Mouse (Mus musculus): ENCODE measurements at regions not wholly inside any gene's neighbourhood (a gene's known extent, or its start where the extent isn't known, plus 50 kb on each side); places are given as distances from the start of the nearest gene placed in this dataset.

- DNase-seq (ENCODE audit: low spot score) (no peak), ATAC-seq (replicated peaks; ENCODE audit: low FRiP score, low read depth) (no peak)
- Histone ChIP-seq H3K4me3 (replicated peaks; ENCODE audit: low read depth, low read length) (no peak overlapping the region), H3K9me3 (replicated peaks; ENCODE audit: low read length) (no peaks in the 10 kb centered on the region), H3K4me1 (replicated peaks; ENCODE audit: insufficient read depth, low read length) (no peaks in the 10 kb centered on the region), H3K27me3 (ENCODE audit: insufficient read depth, low read length) (no peaks in the 10 kb centered on the region), H3K27ac (no peak overlapping the region), H3K4me2 (ENCODE audit: low read length) (no peak overlapping the region), H3K36me3 (ENCODE audit: insufficient read depth, low read length) (no peaks in the 10 kb centered on the region), H3K9ac (ENCODE audit: low read depth, low read length) (no peak overlapping the region)
- WGBS: 91% methylated on average over 2 of the region's 2 CpGs
- no peak for TF ChIP-seq CTCF (IDR thresholded peaks at IDR 0.05; ENCODE audit: low read depth)
Measured at GRCm38 (mm10) chr10:95031371-95031770, 86.7 kb upstream of the Plxnc1 start.

DNA sequence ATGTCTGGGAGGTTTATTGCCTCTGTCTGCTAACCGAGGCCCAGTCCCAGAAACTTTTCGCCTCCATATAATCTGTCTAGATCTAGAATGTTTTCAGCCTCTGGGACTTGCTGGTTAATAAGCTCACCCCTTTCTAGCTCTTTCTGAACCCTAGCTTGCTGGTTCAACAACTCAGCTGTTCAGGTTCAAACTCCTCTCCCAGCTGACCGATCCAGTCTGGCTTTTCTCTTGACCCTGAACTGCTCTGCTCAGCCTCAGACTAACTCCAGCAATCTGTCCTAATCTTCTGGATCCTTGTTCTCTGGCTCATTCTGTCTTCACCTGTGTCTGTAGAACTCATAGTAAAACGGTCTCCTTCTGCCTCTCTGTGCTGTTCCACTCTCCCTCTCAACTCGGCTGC, 86.2 kb upstream of the Plxnc1 start:
- DNase-seq (ENCODE audit: low spot score) (no peak), ATAC-seq (replicated peaks; ENCODE audit: low FRiP score, low read depth) (no peak)
- H3K4me3 ChIP-seq (replicated peaks; ENCODE audit: low read depth, low read length): no peak overlapping the region
- H3K27me3 ChIP-seq (ENCODE audit: insufficient read depth, low read length): no peaks in the 10 kb centered on the region
- no peak overlapping the region for H3K27ac ChIP-seq
- no peaks in the 10 kb centered on the region for H3K36me3 ChIP-seq (ENCODE audit: insufficient read depth, low read length)
- WGBS: 43% methylated on average over 5 of the region's 5 CpGs
- H3K9me3 ChIP-seq (replicated peaks; ENCODE audit: low read length): no peaks in the 10 kb centered on the region
- no peak overlapping the region for H3K4me2 ChIP-seq (ENCODE audit: low read length)
- H3K9ac ChIP-seq (ENCODE audit: low read depth, low read length): no peak overlapping the region
- no peak for TF ChIP-seq CTCF (IDR thresholded peaks at IDR 0.05; ENCODE audit: low read depth)
- no peaks in the 10 kb centered on the region for H3K4me1 ChIP-seq (replicated peaks; ENCODE audit: insufficient read depth, low read length)

GRCm38 (mm10) chr10:95029554-95029953, 84.9 kb upstream of the Plxnc1 start:
- ATAC-seq (replicated peaks; ENCODE audit: low FRiP score, low read depth): no peak
- Histone ChIP-seq H3K4me2 (ENCODE audit: low read length) (no peak overlapping the region), H3K27me3 (ENCODE audit: insufficient read depth, low read length) (no peaks in the 10 kb centered on the region), H3K36me3 (ENCODE audit: insufficient read depth, low read length) (no peaks in the 10 kb centered on the region), H3K27ac (no peak overlapping the region), H3K4me3 (replicated peaks; ENCODE audit: low read depth, low read length) (no peak overlapping the region), H3K9ac (ENCODE audit: low read depth, low read length) (no peak overlapping the region), H3K9me3 (replicated peaks; ENCODE audit: low read length) (no peaks in the 10 kb centered on the region), H3K4me1 (replicated peaks; ENCODE audit: insufficient read depth, low read length) (no peaks in the 10 kb centered on the region)
- no peak for TF ChIP-seq CTCF (IDR thresholded peaks at IDR 0.05; ENCODE audit: low read depth)
- DNase-seq (ENCODE audit: low spot score): no peak
- WGBS: 58% methylated on average over 3 of the region's 3 CpGs

- Histone ChIP-seq H3K9ac (ENCODE audit: low read depth, low read length) (no peak overlapping the region), H3K4me1 (replicated peaks; ENCODE audit: insufficient read depth, low read length) (no peaks in the 10 kb centered on the region), H3K9me3 (replicated peaks; ENCODE audit: low read length) (no peaks in the 10 kb centered on the region), H3K4me3 (replicated peaks; ENCODE audit: low read depth, low read length) (no peak overlapping the region), H3K27ac (no peak overlapping the region), H3K36me3 (ENCODE audit: insufficient read depth, low read length) (no peaks in the 10 kb centered on the region), H3K4me2 (ENCODE audit: low read length) (no peak overlapping the region), H3K27me3 (ENCODE audit: insufficient read depth, low read length) (no peaks in the 10 kb centered on the region)
- DNase-seq (ENCODE audit: low spot score) (no peak), ATAC-seq (replicated peaks; ENCODE audit: low FRiP score, low read depth) (no peak)
- 85% methylated on average over 12 of the region's 12 CpGs for WGBS
- no peak for TF ChIP-seq CTCF (IDR thresholded peaks at IDR 0.05; ENCODE audit: low read depth)
Measured at GRCm38 (mm10) chr10:95025569-95026327, 81.1 kb upstream of the Plxnc1 start.

DNA sequence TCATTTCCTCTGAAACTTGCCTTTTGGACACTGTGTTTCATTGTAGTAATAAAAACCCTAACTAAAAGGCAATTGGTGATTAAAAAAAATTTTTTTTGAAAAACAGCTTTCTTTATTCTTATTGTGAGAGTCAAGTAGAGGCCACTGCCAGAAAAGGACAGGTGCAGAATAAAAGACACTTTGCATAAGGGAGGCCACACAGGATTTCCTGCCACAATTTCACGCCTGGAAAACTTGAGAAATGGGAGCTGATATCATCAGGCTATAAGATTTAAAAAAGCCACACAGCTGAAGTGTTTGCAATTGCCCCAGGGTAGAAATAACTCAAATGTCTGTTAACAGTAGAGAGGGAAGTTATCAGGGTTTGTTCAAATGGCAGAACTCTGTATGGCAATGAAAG, 76.6 kb upstream of the Plxnc1 start:
- DNase-seq (ENCODE audit: low spot score) (peak; percentile 6), ATAC-seq (replicated peaks; ENCODE audit: low FRiP score, low read depth) (no peak)
- H3K9me3 ChIP-seq (replicated peaks; ENCODE audit: low read length): no peaks in the 10 kb centered on the region
- H3K4me3 ChIP-seq (replicated peaks; ENCODE audit: low read depth, low read length): no peak overlapping the region
- H3K27me3 ChIP-seq (ENCODE audit: insufficient read depth, low read length): no peaks in the 10 kb centered on the region
- 63% methylated on average over 1 of the region's 1 CpGs for WGBS
- H3K27ac ChIP-seq: no peak overlapping the region
- no peaks in the 10 kb centered on the region for H3K4me1 ChIP-seq (replicated peaks; ENCODE audit: insufficient read depth, low read length)
- no peak overlapping the region for H3K9ac ChIP-seq (ENCODE audit: low read depth, low read length)
- no peak for TF ChIP-seq CTCF (IDR thresholded peaks at IDR 0.05; ENCODE audit: low read depth)
- H3K4me2 ChIP-seq (ENCODE audit: low read length): no peak overlapping the region
- H3K36me3 ChIP-seq (ENCODE audit: insufficient read depth, low read length): no peaks in the 10 kb centered on the region

DNA sequence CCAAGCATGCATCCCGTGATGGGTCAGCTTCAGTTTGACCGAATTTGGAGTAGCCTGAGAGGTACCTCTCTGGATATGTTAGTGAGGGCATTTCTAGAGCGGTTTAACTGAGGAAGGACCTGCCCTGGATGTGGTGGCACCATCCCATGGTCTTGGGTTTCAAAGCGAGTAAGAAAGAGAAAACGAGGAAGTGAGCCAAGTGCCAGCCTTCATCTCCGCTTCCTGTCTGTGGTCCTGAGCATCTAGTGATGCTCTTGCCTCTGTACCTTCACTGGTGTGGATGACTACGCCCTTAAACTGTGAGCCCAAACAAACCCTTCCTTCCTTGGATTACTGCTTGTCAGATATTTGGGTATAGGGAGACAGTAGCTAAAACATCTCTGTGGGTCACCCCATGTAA, 72.3 kb upstream of the Plxnc1 start:
- no peak overlapping the region for H3K27ac ChIP-seq
- WGBS: 89% methylated on average over 7 of the region's 7 CpGs
- TF ChIP-seq CTCF (IDR thresholded peaks at IDR 0.05; ENCODE audit: low read depth): no peak
- no peaks in the 10 kb centered on the region for H3K9me3 ChIP-seq (replicated peaks; ENCODE audit: low read length)
- no peak overlapping the region for H3K4me3 ChIP-seq (replicated peaks; ENCODE audit: low read depth, low read length)
- no peak for DNase-seq (ENCODE audit: low spot score)
- no peaks in the 10 kb centered on the region for H3K27me3 ChIP-seq (ENCODE audit: insufficient read depth, low read length)
- no peak overlapping the region for H3K9ac ChIP-seq (ENCODE audit: low read depth, low read length)
- H3K4me2 ChIP-seq (ENCODE audit: low read length): no peak overlapping the region
- no peak for ATAC-seq (replicated peaks; ENCODE audit: low FRiP score, low read depth)
- no peaks in the 10 kb centered on the region for H3K36me3 ChIP-seq (ENCODE audit: insufficient read depth, low read length)
- H3K4me1 ChIP-seq (replicated peaks; ENCODE audit: insufficient read depth, low read length): no peaks in the 10 kb centered on the region
